Mouse (Mus musculus) hindbrain, embryonic 12.5 days (tissue): Measurements from ENCODE around the gene Ddc. TPM values are rescaled to one million over a fixed set of nuclear protein-coding genes. Genes with fewer than 3 reads are reported as not detected.

Source experiments
- polyA plus RNA-seq: library from polyadenylated mRNA; unstranded; fragments of >200 nt; fragmentation: Nextera tagmentation; extraction: Ambion mirVana; gene quantifications from 2 replicates; pipeline ENCODE4 v1.2.1, GENCODE M21; 2016

Gene Ddc
- polyA plus RNA-seq, 1 experiment from 2014 or later, result 8.3 TPM

Other genes with a start within 250 kb of the Ddc start
- gene Ikzf1, start 213.1 kb downstream of the Ddc start, polyA plus RNA-seq, result 0.94 and 2.0 TPM in 2 replicates
- 41.0 and 41.1 TPM in 2 replicates for gene Fignl1, start 89.2 kb downstream of the Ddc start, polyA plus RNA-seq
- gene Grb10, start 140.5 kb upstream of the Ddc start, polyA plus RNA-seq, result 414 and 447 TPM in 2 replicates